Mouse (Mus musculus) mature B cell (primary cell): ENCODE data around the gene AC124108.1.

Experiments used
- in situ Hi-C: fragments of 300-500 bp; cut with MboI; formaldehyde crosslinking; loops from 2 replicates; pipeline ENCODE4 v1.14.3; 2019

AC124108.1 gene

DNA sequence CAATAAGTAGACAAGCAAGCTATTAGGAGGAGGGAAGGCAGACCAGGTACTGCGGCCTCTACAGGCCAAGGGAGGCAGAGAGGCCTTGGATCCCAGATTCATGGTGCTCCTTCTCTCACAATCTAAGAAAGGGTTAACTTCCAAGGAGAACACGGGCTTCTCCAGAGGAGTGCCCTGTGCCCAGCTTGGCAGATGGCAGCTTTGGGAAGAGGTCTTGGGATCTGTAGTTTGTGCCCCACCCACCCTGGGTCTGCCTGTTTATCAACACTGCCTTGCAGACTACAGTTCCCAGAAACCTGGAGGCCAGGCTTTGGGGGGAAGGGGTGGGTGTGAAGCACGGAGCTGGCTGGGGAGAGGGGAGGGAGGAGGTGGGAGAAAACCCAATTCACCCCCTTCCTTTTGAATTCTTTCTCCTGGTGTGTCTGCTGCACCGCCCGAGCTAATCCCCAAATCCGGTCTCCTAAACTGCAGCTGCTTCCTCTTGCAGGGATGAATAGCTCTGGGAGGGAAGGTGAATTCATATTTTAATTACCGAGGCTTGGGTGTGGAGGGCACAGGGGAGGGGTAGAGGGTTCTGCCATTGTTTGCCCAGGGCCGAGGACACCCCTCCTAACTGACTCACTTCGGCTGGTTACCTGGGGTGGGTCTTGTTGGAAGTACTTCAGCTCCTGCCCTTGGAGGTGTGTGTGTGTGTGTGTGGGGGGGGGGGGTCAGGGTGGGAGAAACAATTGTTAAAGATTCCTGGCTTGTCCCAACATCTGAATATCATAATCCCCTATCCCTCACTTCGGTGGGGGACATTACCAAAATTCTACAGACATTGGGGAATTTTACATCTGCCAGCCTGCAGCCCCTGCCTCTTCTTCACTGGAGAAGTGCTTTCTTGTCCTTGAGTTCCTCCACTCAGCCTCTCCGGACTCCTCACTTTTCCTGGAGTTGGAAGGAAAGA is 9.6 kb downstream of the AC124108.1 start:
- in situ Hi-C loops, result no loop called here

DNA sequence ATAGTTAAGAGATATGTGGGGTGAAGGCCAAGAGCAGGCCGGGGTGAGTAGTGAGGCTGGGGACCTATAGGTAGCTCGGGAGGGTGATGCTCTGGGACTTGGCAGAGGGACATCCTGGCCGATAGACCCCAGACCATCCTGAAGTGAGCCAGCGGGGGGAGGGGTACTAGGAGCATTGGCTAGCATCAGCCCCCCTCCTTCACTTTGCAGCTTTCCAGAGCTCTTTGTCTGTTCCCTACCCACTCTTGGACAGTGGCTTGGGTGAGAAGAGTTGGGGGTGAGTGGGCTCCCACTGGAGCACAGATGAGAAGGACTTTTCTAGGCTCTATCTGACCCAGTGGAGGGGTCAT is 10.2 kb downstream of the AC124108.1 start:
- in situ Hi-C loops, result no loop called here

DNA sequence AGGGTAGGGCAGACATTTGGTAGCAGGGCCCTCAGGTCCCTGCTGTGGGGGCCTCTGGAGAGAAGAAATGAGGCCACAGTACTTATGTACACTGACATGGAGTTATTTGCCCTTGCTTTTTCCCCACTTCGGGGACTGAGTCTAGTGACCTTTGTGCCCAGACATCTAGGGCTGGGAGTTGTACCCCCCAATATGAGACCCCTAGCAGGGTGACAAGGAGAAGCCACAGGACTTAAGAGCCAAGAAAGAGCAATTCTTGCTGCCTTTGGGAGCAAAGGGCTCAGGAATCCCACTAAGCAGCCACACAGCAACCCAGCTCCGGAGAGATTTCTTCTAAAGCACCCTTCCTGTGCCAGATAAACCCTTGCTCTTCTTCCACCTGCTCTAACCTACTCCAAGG is 10.7 kb downstream of the AC124108.1 start:
- in situ Hi-C loops, result no loop called here

DNA sequence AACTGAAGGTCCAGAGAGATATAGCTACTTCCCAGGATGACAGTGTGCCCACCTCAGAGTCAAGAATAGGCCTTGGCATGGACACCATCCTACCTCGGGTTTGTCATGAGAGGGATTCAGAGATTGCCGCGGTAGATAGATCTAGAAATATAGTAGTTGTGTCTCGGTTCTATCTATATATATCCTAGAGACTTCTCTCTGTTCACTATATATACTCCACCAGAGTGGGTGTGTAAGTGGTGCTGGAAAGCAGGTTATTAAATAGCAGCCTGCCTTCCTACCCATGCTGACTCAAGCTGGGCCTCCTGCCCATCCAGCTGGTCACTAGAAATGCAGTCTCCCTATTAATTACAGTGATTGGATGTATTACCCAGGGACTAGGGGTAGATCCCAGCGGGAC is 11.5 kb downstream of the AC124108.1 start:
- in situ Hi-C loops, result no loop called here

DNA sequence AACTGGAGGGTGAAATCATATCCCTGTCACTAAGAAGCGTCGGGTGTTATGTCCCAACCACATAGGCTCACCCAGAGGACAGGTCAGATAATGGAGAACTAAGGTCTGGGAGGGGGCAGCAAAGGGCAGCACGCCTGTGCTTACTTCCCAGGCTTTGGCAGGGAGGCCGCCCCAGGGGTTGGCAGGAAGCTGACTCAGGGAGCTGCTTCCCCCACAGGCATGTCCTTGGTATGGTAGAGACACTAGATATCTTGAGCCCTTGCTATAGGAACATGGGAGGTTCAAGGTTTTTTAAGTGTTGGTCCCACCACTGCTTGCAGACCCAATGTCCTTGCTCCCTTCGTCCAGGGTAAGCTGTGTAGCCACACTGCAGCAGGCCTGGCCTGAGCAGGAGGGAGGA is 14.7 kb downstream of the AC124108.1 start:
- in situ Hi-C loops, result no loop called here

DNA sequence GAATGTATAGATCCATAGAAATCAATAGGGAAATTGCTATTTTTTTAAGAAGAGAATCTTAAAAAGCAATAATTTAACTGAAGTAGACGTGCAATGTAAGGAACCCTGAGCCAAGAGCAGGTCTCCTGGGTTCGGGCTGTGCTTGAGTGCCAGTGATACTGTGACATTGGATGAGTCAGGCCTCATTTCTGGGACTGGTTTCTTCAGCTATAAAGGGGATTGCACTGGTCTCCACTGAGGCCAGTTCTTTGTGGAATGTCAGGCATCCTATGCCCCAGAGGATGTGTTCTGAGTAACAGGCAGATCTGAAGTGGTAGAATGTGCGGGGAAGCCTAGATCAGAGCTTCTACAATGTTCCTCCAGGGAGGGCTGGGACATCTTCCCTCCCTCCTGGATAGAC is 15.6 kb downstream of the AC124108.1 start:
- in situ Hi-C loops, result no loop called here

DNA sequence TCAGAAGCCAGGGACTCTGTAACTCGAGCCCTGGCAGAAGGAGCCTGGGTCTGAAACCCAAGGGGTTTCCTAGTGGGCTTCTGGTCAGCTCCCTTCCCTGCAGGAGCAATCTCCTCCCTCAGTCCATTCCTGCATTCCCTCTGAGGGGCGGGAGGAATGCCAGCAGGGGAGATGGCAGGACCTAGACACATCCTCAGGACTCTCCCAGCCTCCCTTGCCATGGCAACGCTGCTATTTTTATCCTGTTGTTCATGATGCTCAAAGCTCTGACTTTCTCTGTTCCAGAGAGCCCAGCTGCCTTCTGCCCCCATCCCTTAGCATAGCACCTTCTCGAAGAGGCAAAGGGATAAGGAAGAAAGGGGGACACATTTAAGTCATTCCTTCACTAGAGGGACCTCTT is 16.9 kb downstream of the AC124108.1 start:
- in situ Hi-C loops, result no loop called here

DNA sequence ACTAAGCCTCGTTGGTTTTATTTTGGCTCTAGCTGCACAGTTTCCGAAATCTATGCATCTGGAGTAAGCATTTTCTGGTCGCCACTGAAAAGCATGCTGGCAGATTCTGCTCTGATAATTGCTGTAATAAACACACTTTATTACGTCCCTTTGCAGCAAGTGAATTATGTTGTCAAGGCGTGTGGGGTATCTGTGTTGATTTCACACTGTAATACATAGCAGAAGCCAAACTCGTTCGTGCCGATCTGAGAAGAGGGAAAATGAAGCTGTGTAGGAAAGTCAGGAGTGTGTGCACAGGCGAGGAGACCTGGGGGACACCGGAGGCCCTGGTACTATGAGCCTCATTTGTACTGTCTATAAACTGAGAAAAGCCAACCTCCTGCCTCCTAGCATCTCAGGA is 18.1 kb downstream of the AC124108.1 start:
- in situ Hi-C loops, result no loop called here

DNA sequence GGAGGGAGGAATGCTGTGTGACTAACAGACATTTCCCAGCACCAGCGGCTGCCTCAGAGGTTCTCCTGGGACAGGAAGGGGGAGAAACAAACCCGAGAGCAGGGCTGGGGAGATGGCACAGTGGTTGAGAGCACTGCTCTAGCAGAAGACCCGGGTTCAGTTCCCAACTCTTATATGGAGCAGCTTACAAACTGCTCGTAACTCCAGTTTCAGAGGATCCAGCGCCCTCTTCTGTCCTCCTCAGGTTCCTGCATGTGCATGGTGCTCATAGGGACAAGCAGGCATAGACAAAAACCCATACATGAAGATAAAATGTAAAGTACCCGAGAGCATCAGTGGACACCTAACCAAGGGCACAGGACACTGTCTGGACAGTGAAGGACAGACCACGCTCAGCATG is 19.7 kb downstream of the AC124108.1 start:
- in situ Hi-C loops, result no loop called here

DNA sequence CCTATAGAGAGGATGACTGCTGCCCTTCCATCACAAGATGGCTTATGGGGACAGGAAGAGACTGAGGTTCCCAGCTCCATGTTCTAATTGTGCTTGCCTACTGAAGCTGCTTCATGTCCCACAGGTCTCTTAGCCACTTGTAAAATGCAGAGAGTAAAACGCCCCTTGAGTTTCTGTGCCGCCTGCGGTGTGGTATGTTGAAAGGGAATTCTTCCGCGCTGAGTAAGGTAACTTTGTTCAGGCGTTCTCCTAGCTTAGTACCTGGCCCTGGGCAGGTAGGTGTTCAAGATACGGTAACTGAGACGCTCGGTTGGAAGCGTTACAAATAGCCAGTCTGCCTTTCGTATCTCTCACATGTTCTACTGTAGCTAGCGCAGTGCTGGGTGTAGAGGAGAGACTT is 20.4 kb downstream of the AC124108.1 start:
- in situ Hi-C loops, result no loop called here

DNA sequence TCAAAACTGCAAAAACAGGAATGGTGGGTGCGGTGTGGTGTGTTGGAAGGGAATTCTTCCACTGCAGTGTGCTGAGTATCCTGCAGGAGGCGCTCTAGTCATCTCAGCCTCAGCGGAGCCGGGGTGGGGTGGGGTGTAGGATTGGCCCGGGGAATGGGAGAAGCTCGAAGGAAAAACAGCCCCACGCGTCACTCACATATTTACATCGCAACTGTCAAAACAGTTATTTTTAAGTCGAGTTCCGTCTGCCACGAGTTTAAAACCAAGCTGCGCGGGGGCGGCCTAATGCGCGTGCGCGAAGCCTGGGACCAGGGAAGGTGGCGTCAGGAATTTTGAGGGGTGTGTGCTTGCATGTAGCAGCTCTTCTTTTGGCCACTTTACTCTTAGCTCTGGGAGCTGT is 21.0 kb downstream of the AC124108.1 start:
- in situ Hi-C loops, result no loop called here

DNA sequence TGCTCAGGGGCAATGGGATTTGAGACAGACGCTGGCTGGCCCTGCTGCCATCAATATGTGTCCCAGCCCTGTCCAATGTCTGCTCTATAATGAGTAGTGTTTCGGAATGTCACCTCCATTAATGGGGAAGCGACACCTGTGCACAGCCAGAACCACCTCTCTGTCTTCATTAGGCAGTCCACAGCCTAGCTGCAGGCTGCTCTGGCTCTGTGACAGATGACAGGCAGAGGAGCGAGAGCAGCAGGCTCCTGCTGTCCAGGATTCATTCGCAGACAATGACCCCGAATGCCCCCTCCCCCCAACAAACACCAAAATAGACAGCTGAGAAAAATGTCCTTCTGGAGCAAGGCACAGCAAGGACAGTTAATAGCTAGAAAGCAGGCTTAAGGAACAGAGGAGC is 21.8 kb downstream of the AC124108.1 start:
- in situ Hi-C loops, result no loop called here

DNA sequence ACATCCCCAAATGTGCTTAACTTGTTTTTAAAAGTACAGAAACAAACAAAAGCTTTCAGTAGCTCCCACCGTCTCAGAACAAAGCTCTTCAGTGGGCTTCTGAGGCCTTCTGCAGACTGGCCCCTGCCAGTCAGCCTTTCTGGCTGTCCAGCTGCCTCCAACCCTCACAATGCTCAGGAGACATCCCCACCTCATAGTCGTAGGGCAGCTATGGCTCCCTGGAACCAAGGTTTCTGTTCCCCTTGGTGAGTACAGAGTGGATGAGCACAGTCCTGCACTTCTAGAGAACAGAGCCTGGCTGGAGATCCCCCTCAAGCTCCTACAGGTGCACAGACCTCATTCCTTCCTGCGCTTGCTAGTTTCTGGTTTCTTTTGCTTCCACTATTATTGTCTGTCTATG is 25.0 kb downstream of the AC124108.1 start:
- in situ Hi-C loops, result no loop called here

DNA sequence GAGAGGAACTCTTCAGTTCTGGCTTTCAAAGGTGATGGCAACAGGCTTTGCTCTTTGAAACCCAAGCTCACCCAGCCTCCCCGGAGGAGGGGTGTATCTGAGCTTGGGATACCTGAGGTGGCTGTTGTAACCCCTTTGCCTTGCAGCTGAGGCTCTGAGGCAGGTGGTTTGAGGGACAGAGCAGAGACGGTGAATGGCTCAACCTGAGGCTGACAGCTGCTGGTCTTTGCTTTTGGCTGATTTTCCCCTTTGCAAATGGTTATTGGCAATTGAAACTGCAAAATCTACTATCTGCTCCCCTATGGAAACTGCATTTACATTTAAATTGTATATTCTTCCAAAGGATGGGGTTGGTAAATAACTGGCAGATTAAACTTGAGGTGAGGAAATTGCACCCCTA is 30.4 kb downstream of the AC124108.1 start:
- in situ Hi-C loops, result no loop called here

DNA sequence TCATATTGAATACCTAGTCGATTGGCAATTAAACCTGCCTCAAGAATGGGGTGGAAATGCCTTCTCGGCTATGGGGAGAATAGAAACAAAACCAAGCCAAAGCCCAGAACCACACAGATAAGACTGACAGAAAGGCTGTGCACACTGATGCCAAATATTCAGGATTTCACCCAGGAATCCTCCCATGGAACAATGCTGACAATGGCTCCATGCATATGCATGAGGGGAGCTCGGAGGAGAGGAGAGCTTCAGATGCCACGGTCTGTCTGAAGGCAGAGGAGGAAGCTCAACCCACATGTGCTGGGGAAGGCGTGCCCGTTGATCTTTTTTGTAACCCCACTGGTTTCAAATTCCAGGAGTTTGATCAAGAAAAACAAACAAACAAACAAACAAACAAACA is 30.9 kb downstream of the AC124108.1 start:
- in situ Hi-C loops, result no loop called here

DNA sequence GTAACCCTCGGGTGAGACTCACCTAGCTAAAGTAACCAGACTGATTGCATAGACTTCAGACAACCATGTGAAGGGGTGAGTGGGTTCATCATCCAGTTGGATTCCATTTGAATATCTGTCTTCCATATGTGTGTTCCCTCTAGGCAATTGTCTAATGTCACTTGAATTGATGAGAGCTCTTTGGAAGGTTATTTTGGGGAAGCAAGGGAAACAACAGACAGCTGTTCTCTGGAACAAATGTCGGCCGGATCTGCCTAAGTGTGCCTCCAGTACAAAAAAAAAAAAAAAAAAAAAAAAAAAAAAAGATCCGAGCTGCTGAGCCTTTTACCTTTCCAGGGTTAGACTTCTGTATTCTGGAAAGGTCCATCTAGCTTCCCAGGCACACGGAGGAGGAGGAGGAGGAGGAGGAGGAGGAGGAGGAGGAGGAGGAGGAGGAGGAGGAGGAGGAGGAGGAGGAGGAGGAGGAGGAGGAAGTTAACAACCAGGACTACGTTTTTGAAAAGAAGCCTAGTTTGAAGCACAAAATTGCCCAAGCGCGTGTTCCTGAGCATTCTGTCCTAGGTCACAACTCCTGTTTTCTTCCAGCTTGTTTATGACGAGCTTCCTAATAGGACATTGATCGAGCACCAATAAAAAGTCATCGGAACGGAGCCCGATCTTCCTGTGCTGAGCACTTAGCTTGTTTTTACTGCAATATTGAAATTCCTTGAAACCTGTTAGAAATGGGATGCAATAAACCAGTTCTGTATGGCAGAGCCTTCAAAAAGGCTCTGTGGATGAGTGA is 35.2 kb downstream of the AC124108.1 start:
- in situ Hi-C loops, result no loop called here

DNA sequence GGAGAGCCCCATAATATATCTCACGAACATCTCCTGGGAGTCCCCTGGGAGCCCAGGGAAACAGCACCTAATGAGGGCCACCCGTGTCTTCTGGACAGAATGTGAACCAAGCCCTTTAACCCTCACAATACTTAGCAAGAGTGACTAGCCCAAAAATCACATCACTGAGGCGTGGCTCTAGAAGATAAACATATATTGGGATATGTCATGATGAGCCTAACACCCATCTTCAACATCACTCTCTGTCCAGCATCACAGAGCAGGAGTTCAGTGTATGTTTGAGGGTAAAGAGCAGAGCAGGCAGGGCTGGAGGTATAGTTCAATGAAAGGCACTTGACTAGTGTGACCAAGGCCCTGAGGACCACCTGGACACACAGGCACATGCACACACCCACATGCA is 38.4 kb downstream of the AC124108.1 start, which contains the start of gene Gm10188:
TSS of gene Gm10188 (minus strand) at position 101 of the 400 bp plus-strand sequence.
- in situ Hi-C loops, result no loop called here

DNA sequence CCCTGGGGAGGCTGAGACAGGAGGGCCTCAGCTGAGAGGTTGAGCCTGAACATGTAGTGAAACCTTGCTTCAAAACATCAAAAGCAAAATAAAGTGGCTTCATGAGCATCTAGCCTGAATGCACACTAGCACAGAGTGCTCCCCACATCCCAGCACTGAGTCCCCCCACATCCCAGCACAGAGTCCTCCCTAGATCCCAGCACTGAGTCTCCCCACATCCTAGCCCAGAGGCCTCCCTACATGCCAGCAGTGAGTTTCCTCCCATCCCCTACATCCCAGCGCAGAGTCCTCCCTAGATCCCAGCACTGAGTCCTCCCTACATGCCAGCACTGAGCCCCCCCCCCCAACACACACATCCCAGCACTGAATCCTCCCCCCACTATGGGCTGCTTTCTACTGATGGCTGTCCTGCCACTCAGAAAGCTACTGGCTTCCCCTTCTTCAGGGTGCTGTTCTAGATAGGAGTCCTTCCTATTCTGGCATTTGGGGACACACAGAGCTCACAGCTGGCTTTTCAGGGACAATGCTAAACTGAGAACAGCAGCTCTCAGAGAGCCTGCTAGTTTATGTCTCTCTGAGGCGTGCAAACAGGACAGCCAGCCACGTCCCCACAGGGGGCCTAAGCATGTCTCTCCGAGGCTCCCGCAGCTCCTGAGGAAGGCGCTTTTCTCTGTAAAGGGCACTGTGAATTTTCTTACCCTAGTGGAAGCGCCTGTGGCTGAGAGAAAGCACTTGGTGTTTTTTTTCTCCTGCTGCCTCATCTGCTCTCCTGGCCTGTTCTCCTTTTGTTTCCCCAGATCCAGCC is 40.4 kb downstream of the AC124108.1 start:
- in situ Hi-C loops, result no loop called here

DNA sequence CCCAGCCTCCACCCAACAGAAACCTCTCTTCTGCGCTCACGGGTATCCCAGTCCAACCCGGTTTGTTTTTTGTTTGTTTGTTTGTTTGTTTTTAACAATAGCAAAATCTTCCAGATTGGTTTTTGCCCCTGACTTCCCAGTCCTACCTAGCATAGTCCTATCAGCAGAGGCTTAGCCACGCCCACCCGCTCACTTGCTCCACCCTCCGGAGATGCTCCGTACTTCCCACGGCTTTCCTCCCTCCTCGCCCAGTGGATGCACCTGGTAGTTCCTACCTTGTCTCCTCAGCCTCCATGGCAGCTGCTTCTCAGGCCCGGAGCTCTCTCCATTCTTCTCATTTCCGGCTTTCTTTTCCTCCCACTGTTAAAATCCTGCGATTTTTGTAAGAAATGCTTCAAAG is 42.3 kb downstream of the AC124108.1 start:
- in situ Hi-C loops, result no loop called here

DNA sequence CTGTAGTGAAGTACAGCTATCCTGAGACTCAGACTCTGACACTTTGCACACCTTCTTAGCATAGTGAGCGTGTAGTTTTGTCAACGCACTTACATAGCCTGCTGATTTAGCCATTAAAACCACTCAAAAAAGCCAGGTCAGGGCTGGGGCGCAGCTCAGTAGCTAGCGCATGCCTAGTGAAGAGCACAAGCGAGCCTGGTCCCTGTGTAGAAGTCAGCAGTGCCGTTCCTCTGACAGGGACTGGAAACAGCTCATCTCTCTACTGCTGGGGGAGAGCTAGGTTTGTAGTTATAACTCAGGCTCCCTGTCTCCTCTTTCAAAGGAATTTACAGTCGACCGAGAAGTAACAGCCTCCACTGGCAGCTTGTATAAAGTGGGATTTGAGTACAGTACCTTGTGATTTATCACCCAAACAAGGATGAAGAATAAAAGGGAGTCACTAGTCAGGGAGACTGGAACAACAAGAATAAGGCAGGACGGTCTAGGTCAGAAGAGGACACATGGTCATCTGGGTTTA is 43.6 kb downstream of the AC124108.1 start:
- in situ Hi-C loops, result no loop called here

DNA sequence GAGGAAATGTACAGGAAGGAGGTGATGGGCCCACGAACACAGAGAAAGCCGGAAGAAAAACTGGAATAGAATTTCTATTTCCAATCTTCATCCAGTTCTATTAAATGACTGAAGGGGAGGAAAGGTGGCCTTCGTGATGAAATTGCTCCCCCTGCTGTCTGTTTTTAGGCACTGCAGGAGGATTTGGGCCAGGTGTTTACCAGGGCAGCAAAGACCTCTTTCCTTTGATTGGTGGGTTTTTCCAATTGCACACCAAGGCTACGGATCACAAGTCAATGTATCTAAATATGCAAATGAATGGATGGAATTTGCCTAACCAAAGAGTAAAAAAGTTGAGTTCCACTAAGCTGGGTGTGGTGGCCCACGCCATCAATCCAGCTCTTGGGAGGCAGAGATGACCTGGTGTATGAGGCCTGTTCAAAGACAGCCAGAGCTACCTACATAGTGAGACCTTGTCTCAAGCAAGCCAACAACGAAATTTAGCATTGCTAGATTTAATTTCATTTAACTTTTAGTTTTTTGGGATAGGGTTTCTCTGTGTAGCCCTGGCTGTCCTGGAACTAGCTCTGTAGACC is 46.4 kb downstream of the AC124108.1 start:
- in situ Hi-C loops, result no loop called here

DNA sequence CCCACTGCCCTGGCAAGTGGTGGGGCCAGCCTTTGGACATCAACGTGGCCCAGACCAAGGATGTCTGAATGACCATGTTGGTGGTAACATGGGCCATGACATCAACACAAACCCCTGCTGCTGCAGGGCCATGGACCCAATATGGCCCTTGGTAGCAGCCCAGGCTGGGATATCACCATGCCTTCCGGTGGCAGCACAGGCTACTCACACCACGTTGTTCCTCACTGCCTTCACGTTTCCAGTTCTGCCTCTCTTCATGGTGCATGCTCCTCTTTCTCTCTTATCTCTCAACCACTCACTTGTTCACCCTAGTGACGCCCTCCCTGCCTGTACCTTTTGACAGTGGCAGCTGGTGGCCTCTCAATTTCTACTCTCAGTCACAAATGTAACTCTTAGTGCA is 53.8 kb downstream of the AC124108.1 start:
- in situ Hi-C loops, result no loop called here
